Mouse (Mus musculus): ENCODE results near the gene Znrf4.

Znrf4 gene

GRCm38 (mm10) chr17:56488028-56488427, 24.2 kb downstream of the Znrf4 start:
- no peak for DNase-seq (ENCODE audit: low read depth)

- no peak for DNase-seq (ENCODE audit: low read depth)
These were observed 24.8 kb downstream of the Znrf4 start for GRCm38 (mm10) chr17:56487441-56487888.

- no peak for DNase-seq (ENCODE audit: low read depth)
These were observed 26.3 kb downstream of the Znrf4 start for GRCm38 (mm10) chr17:56485926-56486325.

- no peak for DNase-seq (ENCODE audit: low read depth)
These were observed 27.1 kb downstream of the Znrf4 start for GRCm38 (mm10) chr17:56485118-56485517.

GRCm38 (mm10) chr17:56482671-56483070, 29.6 kb downstream of the Znrf4 start:
- no peak for DNase-seq (ENCODE audit: low read depth)

- DNase-seq (ENCODE audit: low read depth), result peak; percentile 84
These were observed 32.9 kb downstream of the Znrf4 start for GRCm38 (mm10) chr17:56479358-56479757.

- peak; percentile 97 for DNase-seq (ENCODE audit: low read depth)
These were observed 34.0 kb downstream of the Znrf4 start for GRCm38 (mm10) chr17:56478191-56478611.

GRCm38 (mm10) chr17:56477191-56477818, 34.9 kb downstream of the Znrf4 start:
- DNase-seq (ENCODE audit: low read depth), result no peak

- peak; percentile 96 for DNase-seq (ENCODE audit: low read depth)
These were observed 35.9 kb downstream of the Znrf4 start, which contains the start of gene Ptprs for GRCm38 (mm10) chr17:56476402-56476752. Ptprs (minus strand) TSS chr17:56476483.

GRCm38 (mm10) chr17:56475584-56476401, 36.4 kb downstream of the Znrf4 start:
- DNase-seq (ENCODE audit: low read depth), result peak; percentile 25

GRCm38 (mm10) chr17:56474831-56475581, 37.2 kb downstream of the Znrf4 start:
- DNase-seq (ENCODE audit: low read depth), result no peak

GRCm38 (mm10) chr17:56474311-56474830, 37.9 kb downstream of the Znrf4 start:
- DNase-seq (ENCODE audit: low read depth), result no peak

- DNase-seq (ENCODE audit: low read depth), result no peak
These were observed 38.7 kb downstream of the Znrf4 start for GRCm38 (mm10) chr17:56473611-56473905.

GRCm38 (mm10) chr17:56472733-56473610, 39.3 kb downstream of the Znrf4 start:
- DNase-seq (ENCODE audit: low read depth), result no peak

- no peak for DNase-seq (ENCODE audit: low read depth)
These were observed 40.1 kb downstream of the Znrf4 start for GRCm38 (mm10) chr17:56472121-56472520.

GRCm38 (mm10) chr17:56471136-56471535, 41.1 kb downstream of the Znrf4 start:
- DNase-seq (ENCODE audit: low read depth), result no peak

- no peak for DNase-seq (ENCODE audit: low read depth)
These were observed 41.7 kb downstream of the Znrf4 start for GRCm38 (mm10) chr17:56470571-56470970.

- DNase-seq (ENCODE audit: low read depth), result no peak
These were observed 42.2 kb downstream of the Znrf4 start for GRCm38 (mm10) chr17:56470001-56470436.

GRCm38 (mm10) chr17:56469275-56469674, 43.0 kb downstream of the Znrf4 start:
- no peak for DNase-seq (ENCODE audit: low read depth)

GRCm38 (mm10) chr17:56468870-56469269, 43.4 kb downstream of the Znrf4 start:
- peak; percentile 34 for DNase-seq (ENCODE audit: low read depth)

GRCm38 (mm10) chr17:56468380-56468779, 43.9 kb downstream of the Znrf4 start:
- no peak for DNase-seq (ENCODE audit: low read depth)
